Mouse (Mus musculus) lung, embryonic 14.5 days (tissue): ENCODE results near the gene Pid1. TPM values are rescaled to one million over a fixed set of nuclear protein-coding genes. Genes with fewer than 3 reads are reported as not detected.
A peak's percentile ranks its signal among the peaks of the same experiment; 100 is the strongest.

ENCODE experiments used
- ATAC-seq: fragments of 200-750 bp; cut with Nextera tagmentation; 2 replicates; pipeline ENCODE4 v1.8.0; 2017; ENCODE audit warnings: mild to moderate bottlenecking, moderate TSS enrichment, moderate library complexity; ENCODE audit not compliant: insufficient read depth
- DNase-seq: peaks from one replicate; pipeline ENCODE4 v3.0.0-alpha.2; 2015
- H3K27ac ChIP-seq: fragments of 300-500 bp; sonication (generic); 2 replicates; pipeline ENCODE4 v1.5.1; 2014; ENCODE audit warnings: low read depth, mild to moderate bottlenecking, moderate library complexity
- H3K27me3 ChIP-seq: fragments of 300-500 bp; sonication (generic); 2 replicates; pipeline ENCODE4 v1.6.1; 2014; ENCODE audit warnings: low read length, control low read depth; ENCODE audit not compliant: insufficient read depth
- H3K36me3 ChIP-seq: fragments of 300-500 bp; sonication (generic); 2 replicates; pipeline ENCODE4 v1.6.1; 2014; ENCODE audit warnings: control low read depth; ENCODE audit not compliant: insufficient read depth
- H3K4me1 ChIP-seq: fragments of 300-500 bp; sonication (generic); 2 replicates; pipeline ENCODE4 v1.6.1; 2014; ENCODE audit warnings: antibody characterized with exemption, control low read depth; ENCODE audit not compliant: insufficient read depth
- H3K4me2 ChIP-seq: fragments of 300-500 bp; sonication (generic); 2 replicates; pipeline ENCODE4 v1.6.1; 2014; ENCODE audit warnings: mild to moderate bottlenecking
- H3K4me3 ChIP-seq: fragments of 300-500 bp; sonication (generic); 2 replicates; pipeline ENCODE4 v1.5.1; 2014; ENCODE audit warnings: low read depth, low read length
- H3K9ac ChIP-seq: fragments of 300-500 bp; sonication (generic); 2 replicates; pipeline ENCODE4 v1.6.1; 2014
- H3K9me3 ChIP-seq: fragments of 300-500 bp; sonication (generic); 2 replicates; pipeline ENCODE4 v1.6.1; 2016; ENCODE audit warnings: low read depth, low read length, control low read depth
- CTCF ChIP-seq: IDR thresholded peaks from 2 replicates; pipeline ENCODE4 v1.5.1; 2016; ENCODE audit warnings: antibody characterized with exemption, low read depth
- WGBS: fragments of 180-500 bp; shearing (Covaris S2); extraction: QIAGEN DNeasy Blood & Tissue Kit; methylation state at CpG from one replicate; pipeline ENCODE4 v1.1.7; 2014; 5-methylcytosine and 5-hydroxymethylcytosine counted together
- polyA plus RNA-seq: library from polyadenylated mRNA; unstranded; fragments of >200 nt; fragmentation: Nextera tagmentation; extraction: Ambion mirVana; gene quantifications from 2 replicates; pipeline ENCODE4 v1.2.1, GENCODE M21; 2014

Pid1 gene
- polyA plus RNA-seq, 1 experiment from 2014 or later: 4.9 TPM

DNA sequence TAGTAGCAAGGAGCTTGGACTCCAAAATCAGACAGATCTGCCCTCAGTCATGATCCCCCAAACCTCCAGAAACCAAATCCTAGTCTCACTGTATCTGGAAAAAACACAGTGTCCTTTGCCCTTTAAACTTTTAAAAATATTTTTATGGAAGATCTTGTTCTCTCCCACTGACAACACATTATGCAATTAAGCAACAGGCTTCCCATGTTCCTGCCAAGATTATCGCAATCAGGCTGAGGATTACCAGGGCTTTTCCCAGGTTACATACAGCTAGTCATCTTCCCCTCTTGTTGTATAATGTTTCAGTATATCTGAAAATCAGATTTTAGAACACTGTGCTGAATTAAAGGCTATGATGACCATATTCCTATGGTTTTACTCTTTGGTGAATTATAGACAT, 64.3 kb downstream of the Pid1 start:
- Histone ChIP-seq H3K27ac (no peak overlapping the region), H3K4me1 (no peaks in the 10 kb centered on the region), H3K9ac (no peak overlapping the region), H3K4me2 (no peak overlapping the region), H3K9me3 (0 out of 2 replicates have a peak, but pooled peaks cover 4% of the 10 kb centered on the region), H3K36me3 (no peaks in the 10 kb centered on the region), H3K4me3 (no peak overlapping the region), H3K27me3 (no peaks in the 10 kb centered on the region)
- no peak for ATAC-seq
- no peak for DNase-seq
- no peak for TF ChIP-seq CTCF
- 89% methylated on average over 1 of the region's 1 CpGs for WGBS

DNA sequence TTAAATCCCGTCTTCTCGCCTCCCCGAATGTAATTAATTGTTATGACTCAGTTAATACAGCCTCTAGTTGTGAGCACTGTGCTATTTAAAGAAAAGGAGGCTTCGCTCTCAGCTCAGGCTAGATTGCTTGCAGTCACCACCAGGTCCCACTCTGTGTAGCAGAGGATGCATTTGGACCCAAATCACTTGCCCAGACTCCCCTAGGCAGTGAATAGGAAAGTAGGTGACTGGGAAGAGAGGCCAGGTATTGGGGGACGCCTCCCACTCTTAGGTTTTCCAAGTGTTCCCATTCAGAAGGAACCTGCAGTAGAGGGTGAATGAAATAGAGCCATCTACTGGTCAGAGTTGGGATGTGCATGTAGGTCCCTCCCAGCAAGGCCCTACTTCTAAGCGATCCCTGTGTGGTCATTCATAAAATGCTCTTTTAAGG, 77.3 kb downstream of the Pid1 start:
- Histone ChIP-seq H3K4me1 (no peaks in the 10 kb centered on the region), H3K9me3 (no peaks in the 10 kb centered on the region), H3K27ac (no peak overlapping the region), H3K36me3 (no peaks in the 10 kb centered on the region), H3K4me3 (no peak overlapping the region), H3K9ac (no peak overlapping the region), H3K27me3 (peaks cover 7% of the 10 kb centered on the region; the same call in 1 of the 2 replicates), H3K4me2 (no peak overlapping the region)
- peak; percentile 50; the same call in 1 of the 2 replicates for ATAC-seq
- peak; percentile 88 for TF ChIP-seq CTCF
- WGBS: 37% methylated on average over 6 of the region's 6 CpGs
- peak; percentile 85 for DNase-seq

DNA sequence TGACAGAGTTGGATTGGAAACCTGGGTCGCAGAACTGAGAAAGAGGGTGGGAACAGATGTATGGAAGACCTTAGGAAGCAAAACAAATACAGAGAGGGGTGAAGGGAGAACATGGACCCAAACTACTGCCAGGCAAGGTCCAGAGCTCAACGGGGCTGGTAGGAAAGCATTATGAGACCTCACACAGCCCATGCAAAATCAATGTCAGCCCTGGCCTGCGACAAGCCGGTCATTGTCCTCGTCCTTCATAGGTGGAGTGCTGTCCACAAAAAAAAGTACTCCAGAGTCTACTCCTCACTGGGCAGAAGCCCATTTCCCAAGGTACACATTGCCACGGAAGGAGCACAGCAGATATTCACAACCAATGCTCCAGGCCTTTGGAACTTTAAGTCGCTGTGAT, 78.4 kb downstream of the Pid1 start:
- no peak overlapping the region for H3K27ac ChIP-seq
- WGBS: 73% methylated on average over 7 of the region's 7 CpGs
- peaks cover 7% of the 10 kb centered on the region; the same call in 1 of the 2 replicates for H3K27me3 ChIP-seq
- DNase-seq (no peak), ATAC-seq (no peak)
- no peak overlapping the region for H3K4me3 ChIP-seq
- no peak for TF ChIP-seq CTCF
- H3K9me3 ChIP-seq: no peaks in the 10 kb centered on the region
- H3K4me2 ChIP-seq: no peak overlapping the region
- no peaks in the 10 kb centered on the region for H3K36me3 ChIP-seq
- no peaks in the 10 kb centered on the region for H3K4me1 ChIP-seq
- no peak overlapping the region for H3K9ac ChIP-seq

DNA sequence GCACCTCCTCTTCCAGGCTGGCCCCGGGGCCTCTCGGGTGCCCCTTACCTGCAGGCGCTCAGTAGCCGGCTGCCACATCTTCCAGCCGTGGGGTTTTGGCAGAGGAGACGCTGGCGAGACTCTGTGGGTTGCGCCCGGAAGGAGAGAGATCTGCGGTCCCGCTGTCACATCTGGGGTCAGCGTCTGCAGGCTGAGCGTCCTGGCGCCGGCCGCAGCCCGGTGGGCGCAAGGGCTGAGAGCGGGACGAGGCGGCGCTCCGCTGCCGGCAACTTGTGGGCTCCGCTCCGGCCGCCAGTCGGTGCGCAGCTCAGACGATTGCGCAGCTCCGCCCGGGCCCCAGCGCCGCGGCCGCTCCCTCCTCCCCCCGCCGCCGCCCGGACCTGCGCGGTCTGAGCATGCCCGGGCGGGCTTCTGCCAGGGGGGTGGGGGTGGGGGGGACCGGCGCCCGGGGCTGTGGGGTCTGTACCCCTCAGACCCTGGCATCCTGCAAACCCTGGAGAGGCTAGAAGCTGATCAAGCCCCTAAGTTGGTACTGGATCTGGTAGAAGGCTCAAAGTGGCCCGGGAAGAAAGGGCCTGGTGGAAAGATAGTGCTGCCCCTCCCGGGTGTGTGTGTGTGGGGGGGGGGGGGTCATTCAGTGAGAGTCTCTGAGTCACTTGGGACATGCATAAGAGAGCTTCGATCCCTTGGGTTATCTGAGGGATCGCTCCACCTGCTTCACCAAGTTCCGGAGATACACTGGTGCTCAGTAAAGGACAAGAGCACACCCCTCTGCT, 79.5 kb downstream of the Pid1 start:
- no peaks in the 10 kb centered on the region for H3K4me1 ChIP-seq
- H3K36me3 ChIP-seq: no peaks in the 10 kb centered on the region
- H3K4me3 ChIP-seq: peak overlapping the region; percentile 56
- no peak; the same call in 1 of the 2 replicates for TF ChIP-seq CTCF
- WGBS: 2% methylated on average over 49 of the region's 53 CpGs
- peak; percentile 73 for DNase-seq
- H3K4me2 ChIP-seq: peak overlapping the region; percentile 85
- peaks cover 7% of the 10 kb centered on the region; the same call in 1 of the 2 replicates for H3K27me3 ChIP-seq
- no peak overlapping the region for H3K27ac ChIP-seq
- no peaks in the 10 kb centered on the region for H3K9me3 ChIP-seq
- peak overlapping the region; percentile 56 for H3K9ac ChIP-seq
- peak; percentile 78 for ATAC-seq

DNA sequence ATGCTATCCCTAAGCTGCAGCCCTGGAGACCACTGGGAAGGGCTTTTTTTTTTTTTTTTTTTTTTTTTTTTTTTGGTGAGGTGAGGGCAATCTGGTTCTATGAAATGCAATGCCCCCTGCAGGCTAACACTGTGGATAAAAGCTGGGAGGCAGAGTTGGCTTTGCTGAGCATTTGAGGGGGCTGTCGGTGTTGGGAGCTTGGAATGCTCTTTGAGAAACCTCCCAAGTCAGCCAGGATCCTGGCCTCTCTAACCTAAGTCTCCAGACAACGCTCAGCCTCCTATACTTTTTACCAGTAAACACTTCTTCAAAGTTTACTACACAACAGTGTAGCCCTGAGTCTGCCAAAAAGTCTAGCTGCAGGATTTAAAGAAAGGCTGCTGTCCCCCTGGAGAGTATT, 80.9 kb downstream of the Pid1 start:
- DNase-seq (peak; percentile 52), ATAC-seq (no peak)
- Histone ChIP-seq H3K4me1 (no peaks in the 10 kb centered on the region), H3K27me3 (peaks cover 7% of the 10 kb centered on the region; the same call in 1 of the 2 replicates), H3K4me3 (peak overlapping the region; percentile 56), H3K9me3 (no peaks in the 10 kb centered on the region), H3K27ac (no peak overlapping the region), H3K4me2 (peak overlapping the region; percentile 85), H3K36me3 (no peaks in the 10 kb centered on the region), H3K9ac (no peak overlapping the region)
- 4% methylated on average over 2 of the region's 2 CpGs for WGBS
- TF ChIP-seq CTCF: peak; percentile 29; the same call in 1 of the 2 replicates

DNA sequence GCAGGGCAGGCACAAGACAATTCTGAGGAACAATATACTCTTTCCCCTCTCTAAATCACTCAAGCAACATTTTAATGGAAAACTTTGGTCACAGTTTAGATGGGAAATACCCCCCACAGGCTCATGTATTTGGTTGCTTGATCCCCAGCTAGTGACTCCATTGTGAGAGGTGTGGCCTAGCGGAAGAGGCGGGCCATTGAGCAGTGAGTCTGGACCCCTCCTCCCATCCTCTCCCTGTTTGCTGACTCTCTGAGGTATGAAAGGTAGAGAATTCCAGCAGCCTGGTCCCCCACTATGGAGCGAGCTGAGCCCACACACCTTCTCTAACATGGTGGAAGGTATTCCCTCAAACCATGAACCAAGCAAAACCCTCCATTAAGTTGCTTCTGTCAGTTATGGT, 83.8 kb downstream of the Pid1 start:
- 89% methylated on average over 3 of the region's 3 CpGs for WGBS
- no peaks in the 10 kb centered on the region for H3K36me3 ChIP-seq
- H3K27ac ChIP-seq: no peak overlapping the region
- H3K27me3 ChIP-seq: peaks cover 5% of the 10 kb centered on the region; the same call in 1 of the 2 replicates
- no peaks in the 10 kb centered on the region for H3K4me1 ChIP-seq
- DNase-seq (no peak), ATAC-seq (no peak)
- H3K9me3 ChIP-seq: no peaks in the 10 kb centered on the region
- no peak overlapping the region for H3K4me2 ChIP-seq
- no peak overlapping the region for H3K9ac ChIP-seq
- TF ChIP-seq CTCF: no peak
- no peak overlapping the region for H3K4me3 ChIP-seq

DNA sequence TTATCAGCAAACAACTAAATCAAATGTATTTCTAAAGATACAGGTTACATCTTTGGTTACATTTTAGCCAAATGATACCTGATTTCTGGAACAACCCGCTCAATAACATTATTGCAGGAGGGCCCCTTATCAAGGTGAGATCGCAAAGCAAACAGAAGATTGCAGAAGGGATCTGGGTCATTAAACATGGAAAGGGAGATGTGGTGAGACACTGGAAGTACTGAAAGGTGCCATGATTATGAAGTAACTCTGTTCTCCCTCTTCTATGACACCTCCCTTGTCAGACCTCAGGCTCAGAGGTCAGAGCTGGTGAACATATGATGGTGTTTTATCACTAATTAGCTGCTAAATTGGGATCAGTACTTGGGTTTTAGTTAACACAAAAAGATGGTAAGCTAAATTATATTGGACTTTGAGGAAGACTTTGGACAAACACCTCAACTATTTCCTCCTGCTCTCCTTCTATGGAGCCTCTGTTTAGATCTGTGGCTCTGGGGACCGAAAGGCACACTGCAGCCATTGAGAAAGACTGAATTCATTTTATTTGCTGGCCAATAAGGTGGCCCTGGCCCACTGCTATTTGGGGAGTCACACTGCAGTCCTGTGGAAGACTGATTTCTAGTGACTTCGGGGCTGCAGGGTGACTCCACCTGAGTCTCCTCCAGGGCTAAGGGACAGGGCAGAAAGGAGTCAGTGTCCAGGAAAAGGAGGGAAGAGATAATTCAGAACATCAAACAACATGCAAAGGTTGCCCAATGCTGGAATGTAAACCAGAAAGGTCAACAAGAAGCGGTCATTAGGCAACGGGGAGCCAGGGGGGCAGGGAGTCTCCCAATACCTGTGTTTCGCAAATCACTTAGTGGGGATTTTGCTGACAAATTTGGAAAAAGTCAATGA, 85.4 kb downstream of the Pid1 start:
- no peak for DNase-seq
- no peak overlapping the region for H3K4me2 ChIP-seq
- H3K9ac ChIP-seq: no peak overlapping the region
- no peak overlapping the region for H3K27ac ChIP-seq
- WGBS: 64% methylated on average over 7 of the region's 7 CpGs
- no peaks in the 10 kb centered on the region for H3K4me1 ChIP-seq
- no peak overlapping the region for H3K4me3 ChIP-seq
- ATAC-seq: no peak
- no peak for TF ChIP-seq CTCF
- no peaks in the 10 kb centered on the region for H3K36me3 ChIP-seq
- no peaks in the 10 kb centered on the region for H3K27me3 ChIP-seq
- no peaks in the 10 kb centered on the region for H3K9me3 ChIP-seq
